Mouse (Mus musculus) monocyte, adult 59 days (primary cell): ENCODE measurements around the gene Selenos. TPM values are rescaled to one million over a fixed set of nuclear protein-coding genes. Genes with fewer than 3 reads are reported as not detected.

Experiments used
- total RNA-seq, 2 experiments: library from RNA; stranded (reverse); gene quantifications; one replicate each; pipeline ENCODE4 v1.2.4; 2023

Selenos gene
- 10 to 100 TPM; 58.5 to 60.0 TPM for total RNA-seq

DNA sequence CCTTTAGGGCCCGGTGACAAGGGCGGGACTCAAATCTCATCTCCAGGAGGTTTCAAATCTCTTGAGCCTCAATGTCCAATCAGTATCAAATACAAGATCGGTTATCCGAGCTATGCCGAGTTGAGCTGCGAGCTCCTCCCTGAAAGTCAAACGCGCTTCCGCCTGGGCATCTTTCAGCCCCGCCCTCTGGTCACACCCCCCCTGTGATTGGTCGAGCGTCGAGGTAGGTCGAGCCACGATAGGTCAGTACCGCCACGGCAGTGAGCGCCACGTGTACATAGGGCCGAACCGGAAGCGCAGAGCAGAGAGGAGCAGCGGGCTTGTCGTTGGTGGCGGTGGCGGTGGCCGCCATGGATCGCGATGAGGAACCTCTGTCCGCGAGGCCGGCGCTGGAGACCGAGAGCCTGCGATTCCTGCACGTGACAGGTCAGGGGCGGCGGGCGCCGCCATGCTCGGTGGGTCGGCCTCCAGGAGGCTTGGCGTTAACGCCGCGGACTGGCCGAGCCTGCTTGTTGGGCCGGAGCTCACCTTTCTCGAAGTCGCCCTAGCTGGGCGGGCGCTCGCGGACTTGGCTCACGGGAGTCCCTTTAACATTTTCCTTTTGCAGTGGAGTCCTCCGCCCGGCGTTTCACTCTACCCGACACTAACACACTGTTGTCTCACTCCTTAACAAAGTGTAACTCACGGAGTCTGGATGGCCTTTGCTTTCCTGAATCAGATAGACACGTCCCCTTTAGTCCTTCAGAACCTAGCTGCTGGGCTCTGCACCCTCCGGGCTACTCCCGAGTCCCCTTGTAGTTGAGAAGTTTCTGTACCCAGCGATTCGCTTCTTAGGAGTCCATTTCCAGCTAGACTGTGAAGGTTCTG lies at the start of gene Selenos:
Gene Selenos, plus strand, starts transcription at position 286 of the 867 bp plus-strand sequence.

DNA sequence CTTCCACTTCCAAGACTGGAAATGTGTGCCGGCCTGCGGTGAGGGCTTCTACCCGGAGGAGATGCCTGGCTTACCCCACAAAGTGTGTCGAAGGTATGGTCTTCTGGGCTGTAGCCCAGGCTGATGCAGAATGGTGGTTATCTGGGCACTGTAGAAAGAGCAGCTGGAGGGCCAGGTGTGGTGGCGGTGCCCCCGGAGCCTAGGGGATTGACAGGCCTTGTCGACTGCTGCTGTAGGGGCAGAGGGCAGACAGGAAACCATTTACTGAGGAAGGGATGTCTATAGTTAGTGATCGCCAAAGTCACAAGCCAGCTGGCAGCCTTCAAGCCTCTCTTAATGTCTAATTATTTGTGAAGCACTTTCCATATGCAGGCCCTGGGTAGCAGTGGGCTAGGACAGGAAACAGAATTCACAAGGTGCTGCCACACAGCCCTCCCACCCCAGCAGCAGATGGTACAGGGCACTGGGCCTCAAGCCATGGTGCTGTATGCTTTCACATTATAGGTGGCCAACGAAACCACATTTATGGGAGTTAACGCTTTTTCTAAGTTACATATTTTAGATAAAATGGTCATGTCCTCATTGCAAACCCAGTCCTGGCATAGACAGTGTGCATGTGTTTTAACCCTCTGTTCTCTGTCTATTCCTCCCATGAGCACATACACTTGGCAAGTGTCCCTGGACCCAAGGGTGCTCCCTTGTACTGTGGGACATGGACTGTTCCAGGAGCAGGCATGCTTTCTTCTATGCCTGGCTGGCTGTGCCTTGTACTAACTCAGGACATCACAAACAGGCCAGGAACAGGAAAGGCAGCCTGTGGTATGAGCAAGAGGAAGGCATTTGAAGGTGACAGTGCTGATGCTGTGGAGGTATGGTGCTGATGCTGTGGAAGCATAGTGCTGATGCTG lies 35.6 kb upstream of the Selenos start, which contains the start of gene Gm45213:
Gene Gm45213, plus strand, starts transcription at position 51 of the 908 bp plus-strand sequence.

DNA sequence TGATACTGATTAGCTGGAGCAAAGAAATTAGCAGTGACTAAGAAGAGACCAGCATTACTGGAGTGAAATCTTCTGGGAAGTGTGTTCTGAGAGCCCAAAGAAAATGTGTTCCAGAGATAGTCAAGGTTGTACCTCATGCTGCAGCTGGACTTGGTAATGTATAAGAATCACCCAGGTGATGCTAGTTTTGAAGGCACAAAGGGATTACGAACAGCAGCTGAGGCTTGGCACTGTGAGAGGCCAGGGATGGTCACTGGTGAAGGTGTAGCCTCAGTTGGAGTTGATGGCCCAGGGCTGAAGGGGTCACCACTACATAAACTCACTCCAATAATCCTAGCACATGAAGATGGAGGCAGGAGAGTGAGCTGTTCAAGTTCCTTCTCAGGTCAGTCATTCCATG lies 20.7 kb upstream of the Selenos start, which contains the start of gene Snrpa1:
Gene Snrpa1, plus strand, starts transcription at position 301 of the 400 bp plus-strand sequence.

DNA sequence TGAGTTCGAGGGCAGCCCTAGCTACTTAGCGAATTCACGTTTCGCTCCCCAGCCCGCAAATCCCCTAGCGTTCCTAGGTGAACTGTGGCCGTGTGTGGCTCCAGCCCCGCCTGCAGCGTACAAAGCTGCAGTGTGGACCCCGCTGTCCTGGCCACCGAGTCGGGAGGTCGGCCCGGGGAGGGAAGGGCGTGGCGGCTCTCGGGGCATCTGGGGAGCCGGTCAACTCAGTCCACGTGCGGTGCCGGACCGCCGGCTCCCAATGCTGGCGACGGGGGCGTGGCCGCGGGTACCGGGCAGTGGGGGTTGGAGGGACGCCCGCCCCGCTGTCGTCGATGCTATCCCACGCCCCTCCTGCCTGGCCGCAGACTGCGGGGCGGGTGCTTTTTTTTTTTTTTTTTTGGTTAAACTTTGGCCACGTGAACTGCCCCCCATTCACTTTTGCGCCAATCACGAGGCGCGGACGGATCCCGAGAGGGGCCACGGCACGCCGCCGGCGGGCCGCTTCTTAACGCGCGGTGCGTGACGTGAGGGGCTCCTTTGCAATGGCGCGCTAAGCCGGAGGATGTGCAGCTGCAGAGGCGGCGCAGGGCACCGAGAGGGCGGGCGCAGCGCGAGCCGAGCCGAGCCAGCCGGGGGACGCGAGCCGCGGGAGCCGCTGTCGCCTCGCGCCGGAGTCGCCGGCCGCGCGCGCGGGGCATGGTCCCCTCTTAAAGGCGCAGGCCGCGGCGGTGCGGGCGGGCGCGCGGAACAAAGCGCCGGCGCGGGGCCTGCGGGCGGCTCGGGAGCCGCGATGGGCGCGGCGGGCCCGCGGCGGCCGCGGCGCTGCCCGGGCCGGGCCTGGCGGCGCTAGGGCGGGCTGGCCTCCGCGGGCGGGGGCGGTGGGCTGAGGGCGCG lies 29.8 kb downstream of the Selenos start, which contains the start of gene Chsy1:
Gene Chsy1, plus strand, starts transcription at position 555 of the 894 bp plus-strand sequence.

Other genes starting within 250 kb of the Selenos start
- not detected for gene Pcsk6, start 217.9 kb upstream of the Selenos start, total RNA-seq
- gene Gm45213, start 36.0 kb upstream of the Selenos start, total RNA-seq, result not detected
- gene Snrpa1, start 20.6 kb upstream of the Selenos start, total RNA-seq, result 10 to 100 TPM; 26.1 to 30.2 TPM
- 10 to 100 TPM; 31.4 to 37.6 TPM for gene Chsy1, start 29.9 kb downstream of the Selenos start, total RNA-seq